Mouse (Mus musculus) heart, adult 18-20 months (tissue): Measurements from ENCODE around the gene Tmem9b. TPM values are rescaled to one million over a fixed set of nuclear protein-coding genes. Genes with fewer than 3 reads are reported as not detected.

Experiments used
- DNase-seq, 2 experiments: peaks; one replicate each; pipeline ENCODE4 v3.0.0; 2021 to 2022; ENCODE audit warnings: mixed read lengths in 1 of 2
- long read RNA-seq, 2 experiments: library from polyadenylated mRNA; stranded (forward); transcript quantifications; one replicate each; pipeline ENCODE4 v2.0.0; 2021
- total RNA-seq, 2 experiments: library from RNA; stranded (reverse); gene quantifications; 2 replicates each; pipeline ENCODE4 v1.2.3; 2021

Gene Tmem9b
- total RNA-seq = 10 to 100 TPM; 29.2 to 31.1 TPM
- long read RNA-seq, experiment 1, transcript Tmem9b-201 (5 exons, 1,703 nt) = major isoform, 46 of 59 reads
- long read RNA-seq, experiment 1, partial matches to known transcripts = 11 of 59 reads
- long read RNA-seq, experiment 1, other reads (novel, unspliced or antisense) = 1 of 59 reads
- long read RNA-seq, experiment 2, transcript Tmem9b-201 (5 exons, 1,703 nt) = major isoform, 24 of 38 reads
- long read RNA-seq, experiment 2, partial matches to known transcripts = 13 of 38 reads
- long read RNA-seq, experiment 2, other reads (novel, unspliced or antisense) = 0 of 38 reads

DNA sequence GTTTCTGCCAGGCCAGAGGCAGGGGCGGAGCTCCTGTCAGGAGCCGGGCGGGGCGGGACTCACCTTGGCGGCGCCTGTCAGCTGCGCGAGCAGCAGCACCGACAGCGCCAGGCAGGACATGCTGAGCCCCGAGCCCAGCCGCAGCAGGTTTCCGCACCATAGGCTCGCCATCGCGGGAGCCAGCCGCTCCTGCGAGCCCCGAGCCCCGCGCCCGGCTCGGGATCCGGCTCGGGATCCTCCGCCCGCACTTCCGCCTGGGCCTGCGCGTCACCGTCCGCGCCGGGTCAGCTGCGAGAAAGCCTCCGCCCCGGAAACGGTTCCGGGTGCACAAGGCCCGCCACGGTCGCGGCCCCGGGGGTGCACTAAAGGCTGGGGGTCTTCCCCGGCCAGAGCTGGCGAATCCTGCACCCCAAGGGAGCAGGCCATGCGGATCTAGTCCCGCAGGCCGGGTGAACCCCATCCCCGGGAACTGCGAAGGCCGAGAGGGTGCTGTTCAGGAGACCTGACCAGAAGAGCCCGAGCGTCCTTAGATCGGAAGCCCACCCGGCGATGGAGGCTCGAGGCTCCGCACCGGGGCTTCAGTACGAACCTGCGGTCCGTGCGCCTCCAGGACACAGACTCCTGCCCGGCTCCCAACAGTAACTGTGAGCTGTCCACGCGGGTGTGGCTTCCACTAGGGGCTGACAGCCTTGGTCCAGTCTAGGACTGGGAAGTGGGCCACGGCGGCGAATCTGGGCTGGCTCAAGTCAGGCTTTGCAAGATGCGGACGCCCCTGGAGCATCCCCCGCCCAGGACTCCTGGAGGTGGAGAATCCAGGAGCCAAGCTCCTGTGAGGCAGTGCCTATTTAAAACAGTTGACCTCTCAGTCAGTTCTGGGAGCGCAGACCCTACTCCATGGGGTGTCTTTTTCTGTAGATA lies at the start of gene Tmem9b:
TSS of gene Tmem9b (minus strand) at position 868 of the 918 bp plus-strand sequence.
- DNase-seq = peak; percentile 88 to 89

DNA sequence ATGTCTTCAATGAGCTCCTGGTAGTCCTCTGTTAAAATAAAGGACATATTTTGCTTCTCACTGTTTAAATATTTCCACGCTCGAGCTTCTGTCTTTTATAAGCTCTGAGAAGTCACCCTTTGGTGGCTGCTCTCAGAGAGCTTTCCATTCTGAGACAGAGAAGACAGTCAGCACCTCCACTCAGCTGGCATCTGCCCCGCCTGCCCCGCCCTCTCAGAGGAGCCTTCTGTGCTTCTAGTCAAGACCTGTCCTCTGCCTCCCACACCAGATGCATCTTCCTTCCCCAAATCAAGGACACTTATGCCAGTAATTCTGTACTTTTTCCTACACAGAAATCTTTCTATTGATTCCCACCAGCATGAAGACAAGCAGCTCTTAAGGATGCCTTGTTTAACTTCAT lies 48.0 kb upstream of the Tmem9b start:
- no peak for DNase-seq

GRCm38 (mm10) chr7:109799168-109799567 lies 46.5 kb upstream of the Tmem9b start:
- peak in 1 of 2 experiments; percentile 37 for DNase-seq

- no peak for DNase-seq
Observed at GRCm38 (mm10) chr7:109795564-109795963, 42.9 kb upstream of the Tmem9b start.

DNA sequence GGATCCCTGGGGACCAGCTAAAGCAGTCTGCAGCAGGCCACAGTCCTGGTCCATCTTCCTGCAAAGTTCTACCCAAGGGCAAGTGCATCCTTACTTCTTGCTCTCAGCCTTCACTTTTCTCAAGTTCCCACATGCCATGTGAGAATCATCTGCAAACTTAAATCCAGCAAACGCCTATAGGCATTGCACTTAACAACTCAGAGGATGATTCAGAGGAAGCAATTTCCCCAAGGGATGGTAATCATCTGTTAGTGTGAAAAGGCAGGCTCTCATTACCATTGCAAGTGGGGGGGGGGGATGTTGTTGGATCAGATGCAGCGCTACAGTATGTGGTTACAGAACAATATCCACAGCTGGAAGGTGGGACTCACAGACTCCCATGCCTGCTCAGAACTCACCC lies 41.9 kb upstream of the Tmem9b start:
- no peak for DNase-seq

DNA sequence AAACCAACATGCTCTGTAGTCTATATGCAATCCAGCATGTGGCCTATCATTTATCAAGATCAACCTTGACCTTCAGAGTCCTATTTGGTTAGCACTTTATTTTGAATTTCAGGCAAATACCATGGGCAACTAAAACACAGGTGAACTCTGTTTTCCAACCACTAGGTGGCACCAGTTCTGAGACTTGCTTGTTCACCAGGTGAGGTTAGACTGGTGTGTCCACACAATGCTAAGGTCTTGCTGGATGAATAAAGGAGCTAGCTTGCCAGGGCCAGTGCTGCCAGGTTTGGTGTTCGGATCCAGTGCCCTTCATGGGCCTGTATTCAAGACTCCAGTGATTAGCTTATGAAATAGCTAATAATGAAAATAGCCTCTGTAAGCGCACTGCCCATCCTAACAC lies 40.1 kb upstream of the Tmem9b start:
- DNase-seq = peak; percentile 43 to 78

GRCm38 (mm10) chr7:109790818-109791217 lies 38.1 kb upstream of the Tmem9b start:
- no peak for DNase-seq

GRCm38 (mm10) chr7:109787860-109788259 lies 35.2 kb upstream of the Tmem9b start:
- no peak for DNase-seq

- no peak for DNase-seq
Observed at GRCm38 (mm10) chr7:109783281-109783680, 30.6 kb upstream of the Tmem9b start.

- peak; percentile 53 to 68 for DNase-seq
Observed at GRCm38 (mm10) chr7:109781470-109782203, 29.0 kb upstream of the Tmem9b start, which contains the start of gene Nrip3. Nrip3 (minus strand) TSS chr7:109782025.

- DNase-seq = no peak
Observed at GRCm38 (mm10) chr7:109781087-109781469, 28.4 kb upstream of the Tmem9b start.

DNA sequence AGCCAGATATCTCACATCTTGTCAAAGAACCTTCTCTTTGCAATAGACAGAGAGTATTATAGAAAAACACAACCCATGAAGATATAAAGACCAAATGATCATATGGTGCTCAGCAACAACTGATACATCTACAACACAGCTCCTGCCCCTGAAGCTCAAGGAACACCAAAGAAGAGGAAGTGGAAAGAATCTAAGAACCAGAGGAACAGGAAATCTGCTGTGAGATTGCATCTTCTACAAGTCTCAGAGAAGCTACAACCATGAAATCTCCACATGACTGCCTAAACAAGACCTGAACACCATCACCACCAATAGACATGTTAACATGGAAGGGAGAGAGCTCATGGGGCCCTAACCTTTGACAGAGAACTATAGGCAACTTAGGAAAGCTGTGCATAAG lies 19.6 kb upstream of the Tmem9b start:
- no peak for DNase-seq

- DNase-seq = no peak
Observed at GRCm38 (mm10) chr7:109768699-109769383, 16.2 kb upstream of the Tmem9b start.

GRCm38 (mm10) chr7:109767575-109768350 lies 15.1 kb upstream of the Tmem9b start:
- no peak for DNase-seq

DNA sequence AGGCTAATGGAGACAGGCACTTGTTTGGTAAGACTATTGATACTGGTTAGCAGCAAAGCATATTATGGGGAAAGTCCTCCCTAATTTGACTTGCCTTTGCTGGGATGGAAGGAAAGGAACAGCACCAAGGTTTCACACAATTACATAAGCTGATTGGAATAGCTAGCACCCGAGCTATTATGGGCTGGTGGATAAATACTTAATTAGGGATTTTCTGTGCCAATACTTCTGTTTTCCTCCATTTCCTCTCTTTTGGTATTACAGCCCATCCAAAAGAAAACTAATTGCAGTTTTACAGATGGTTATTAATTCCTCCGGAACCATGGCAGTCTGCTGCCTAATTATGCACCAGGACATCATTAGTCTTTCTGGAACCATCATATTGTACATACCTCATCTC lies 11.3 kb upstream of the Tmem9b start:
- no peak for DNase-seq

DNA sequence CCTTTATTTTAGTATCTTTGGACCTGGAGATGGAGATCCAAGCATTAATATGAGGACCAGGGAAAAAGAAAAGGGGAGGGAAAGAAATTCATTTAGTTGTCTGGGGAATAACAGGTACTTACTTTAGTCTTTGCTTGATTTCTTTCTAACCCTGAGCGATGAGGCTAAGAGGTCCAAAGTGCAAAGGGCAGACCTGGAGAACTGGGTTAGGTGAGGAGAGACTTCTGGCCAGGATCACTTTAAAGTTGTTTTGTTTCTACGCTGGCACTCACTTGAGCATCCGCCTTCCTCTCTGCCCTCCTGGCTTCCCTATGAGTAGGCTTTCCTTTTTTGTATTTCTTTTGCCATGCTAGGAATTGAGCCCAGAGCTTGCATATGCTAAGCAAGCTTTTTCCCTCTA lies 3.6 kb upstream of the Tmem9b start:
- DNase-seq = no peak

- DNase-seq = no peak
Observed at GRCm38 (mm10) chr7:109754034-109754433, 1.4 kb upstream of the Tmem9b start.

DNA sequence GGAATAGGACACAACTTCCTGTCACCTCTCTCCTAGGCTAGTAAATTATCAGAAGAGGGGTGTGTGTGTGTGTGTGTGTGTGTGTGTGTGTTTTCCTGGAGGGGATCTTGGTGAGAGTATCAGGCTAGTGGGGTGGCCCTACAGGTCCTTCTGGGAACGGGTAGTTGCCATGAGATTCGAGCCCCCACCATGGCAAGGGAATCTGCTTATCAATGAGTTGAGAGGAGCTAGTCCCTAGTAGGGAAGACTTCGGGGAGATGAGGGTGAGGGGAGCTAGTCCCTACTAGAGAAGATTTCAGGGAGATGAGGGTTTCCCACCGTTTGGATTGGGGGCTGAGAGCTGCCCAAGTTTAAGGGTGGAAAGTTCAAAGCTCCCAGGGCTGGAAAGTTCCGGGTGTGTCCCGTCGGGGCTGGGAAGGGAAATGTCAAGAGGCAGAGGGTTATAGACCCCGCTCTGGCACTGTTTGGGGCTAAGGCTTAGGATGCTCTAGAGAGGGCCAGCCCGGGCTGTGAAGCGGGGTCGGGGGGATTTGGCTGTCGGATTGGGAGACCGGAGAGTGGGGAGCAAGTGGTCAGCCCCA lies 1.2 kb downstream of the Tmem9b start:
- no peak for DNase-seq

DNA sequence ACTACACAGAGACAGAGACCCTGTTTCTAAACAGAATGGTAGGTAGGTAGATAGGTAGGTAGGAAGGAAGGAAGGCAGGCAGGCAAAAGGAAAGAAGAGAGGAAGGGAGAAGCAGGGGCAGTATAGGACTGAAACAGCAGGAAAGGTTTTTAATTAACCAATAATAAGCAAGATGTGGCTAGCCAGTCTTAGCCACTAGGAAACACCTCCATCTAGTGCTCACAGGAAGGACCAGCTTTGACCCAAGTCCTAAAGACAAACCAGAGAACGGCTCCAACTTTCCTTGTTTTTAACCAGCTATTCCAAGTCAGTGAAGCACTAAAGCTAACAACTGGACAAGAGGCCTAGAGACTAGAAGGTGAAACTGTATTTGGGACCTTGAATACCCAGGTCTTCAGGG lies 4.9 kb downstream of the Tmem9b start:
- no peak for DNase-seq

- no peak for DNase-seq
Observed at GRCm38 (mm10) chr7:109741703-109742102, 11.0 kb downstream of the Tmem9b start.

DNA sequence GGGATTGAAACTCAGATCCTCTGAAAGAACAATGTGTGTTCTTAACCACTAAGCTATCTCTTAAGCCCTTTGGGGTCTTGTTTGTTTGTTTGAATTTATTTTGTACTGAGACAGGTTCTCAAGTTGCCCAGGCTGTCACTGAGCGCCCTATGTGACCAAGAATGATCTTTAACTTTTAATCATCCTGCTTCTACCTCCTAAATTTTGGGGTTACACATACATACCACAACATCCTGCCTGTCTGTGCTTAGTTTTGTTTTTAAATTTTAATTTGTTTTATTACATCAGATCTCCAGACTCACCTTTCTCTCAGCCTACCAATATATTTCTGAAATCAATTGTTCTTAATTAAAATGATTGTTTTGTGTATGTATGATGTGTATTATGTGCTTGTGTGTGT lies 11.6 kb downstream of the Tmem9b start:
- DNase-seq = no peak
